Mouse (Mus musculus) embryonic facial prominence, embryonic 13.5 days (tissue): ENCODE data around the gene Ppp1r3f. TPM values are rescaled to one million over a fixed set of nuclear protein-coding genes. Genes with fewer than 3 reads are reported as not detected.

Experiments
- polyA plus RNA-seq: library from polyadenylated mRNA; unstranded; fragments of >200 nt; fragmentation: Nextera tagmentation; extraction: Ambion mirVana; gene quantifications from 2 replicates; pipeline ENCODE4 v1.2.1, GENCODE M21; 2015

Gene Ppp1r3f
- polyA plus RNA-seq, 1 experiment from 2014 or later, result 2.5 TPM

Other genes with a start within 250 kb of the Ppp1r3f start
- gene Usp27x, start 198.5 kb downstream of the Ppp1r3f start, polyA plus RNA-seq, result 1.3 and 1.7 TPM in 2 replicates
- 0.14 TPM in 1 of 2 replicates, not detected in the other for gene Foxp3, start 639 bp downstream of the Ppp1r3f start, polyA plus RNA-seq
- gene Ccdc22, start 31.2 kb upstream of the Ppp1r3f start, polyA plus RNA-seq, result 26.9 and 30.4 TPM in 2 replicates
- gene Cacna1f, start 32.8 kb upstream of the Ppp1r3f start, polyA plus RNA-seq, result not detected in 2 replicates
- gene Syp, start 64.2 kb upstream of the Ppp1r3f start, polyA plus RNA-seq, result 2.1 and 3.3 TPM in 2 replicates
- 9.9 and 11.8 TPM in 2 replicates for gene Prickle3, start 83.0 kb upstream of the Ppp1r3f start, polyA plus RNA-seq
- gene Plp2, start 97.1 kb upstream of the Ppp1r3f start, polyA plus RNA-seq, result 100 and 115 TPM in 2 replicates
- gene Magix, start 107.0 kb upstream of the Ppp1r3f start, polyA plus RNA-seq, result 0.66 TPM in 1 of 2 replicates, not detected in the other
- 37.2 and 40.6 TPM in 2 replicates for gene Gpkow, start 122.8 kb upstream of the Ppp1r3f start, polyA plus RNA-seq
- gene Wdr45, start 140.1 kb upstream of the Ppp1r3f start, polyA plus RNA-seq, result 37.7 and 40.1 TPM in 2 replicates
- gene Gm45208, start 148.0 kb upstream of the Ppp1r3f start, polyA plus RNA-seq, result not detected in 2 replicates
- 73.1 and 75.9 TPM in 2 replicates for gene Praf2, start 154.2 kb upstream of the Ppp1r3f start, polyA plus RNA-seq
- gene Ccdc120, start 176.6 kb upstream of the Ppp1r3f start, polyA plus RNA-seq, result 17.7 and 22.4 TPM in 2 replicates
- 28.5 and 28.7 TPM in 2 replicates for gene Tfe3, start 188.3 kb upstream of the Ppp1r3f start, polyA plus RNA-seq
- 49.8 and 50.1 TPM in 2 replicates for gene Gripap1, start 215.5 kb upstream of the Ppp1r3f start, polyA plus RNA-seq
- gene Kcnd1, start 248.0 kb upstream of the Ppp1r3f start, polyA plus RNA-seq, result 1.3 and 2.3 TPM in 2 replicates